Mouse (Mus musculus) kidney, adult 2 months (tissue): ENCODE results near the gene Adcy6. TPM values are rescaled to one million over a fixed set of nuclear protein-coding genes. Genes with fewer than 3 reads are reported as not detected.

Experiments
- DNase-seq: peaks from one replicate; pipeline ENCODE4 v3.0.0; 2021
- H3K27ac ChIP-seq: fragments of 200-500 bp; 2 replicates; pipeline ENCODE4 v1.5.1; 2012; ENCODE audit warnings: low read depth, low read length, control low read depth, inconsistent platforms; ENCODE audit not compliant: insufficient read depth
- H3K27me3 ChIP-seq: fragments of 200-500 bp; replicated peaks from 2 replicates; pipeline ENCODE4 v1.6.1; 2012; ENCODE audit warnings: mild to moderate bottlenecking, moderate library complexity, low read length, inconsistent platforms; ENCODE audit not compliant: control insufficient read depth, insufficient read depth
- H3K36me3 ChIP-seq: fragments of 200-500 bp; 2 replicates; pipeline ENCODE4 v1.6.1; 2012; ENCODE audit warnings: mild to moderate bottlenecking, moderate library complexity, low read length, inconsistent platforms; ENCODE audit not compliant: control insufficient read depth, insufficient read depth
- H3K4me1 ChIP-seq: fragments of 200-500 bp; 2 replicates; pipeline ENCODE4 v1.6.1; 2011; ENCODE audit warnings: low read length; ENCODE audit not compliant: control insufficient read depth, insufficient read depth
- H3K4me3 ChIP-seq: fragments of 200-500 bp; 2 replicates; pipeline ENCODE4 v1.5.1; 2011; ENCODE audit warnings: mild to moderate bottlenecking, low read depth, low read length, control low read depth; ENCODE audit not compliant: insufficient read depth
- CTCF ChIP-seq: fragments of 200-500 bp; conservative IDR thresholded peaks from 2 replicates; pipeline ENCODE4 v1.5.1; 2011; ENCODE audit warnings: low read depth, mild to moderate bottlenecking, control low read depth, low read length, moderate library complexity, mixed read lengths; ENCODE audit not compliant: insufficient read depth, insufficient read length
- POLR2A ChIP-seq: fragments of 200-500 bp; IDR thresholded peaks from one replicate; pipeline ENCODE4 v1.6.1; 2011; ENCODE audit warnings: low read depth, low read length, control low read depth
- WGBS: fragments of 180-500 bp; shearing (Covaris S2); methylation state at CpG from one replicate; pipeline ENCODE4 v1.1.7; 2018; 5-methylcytosine and 5-hydroxymethylcytosine counted together
- polyA plus RNA-seq: library from polyadenylated mRNA; depleted of rRNA; stranded (reverse); fragments of >200 nt; gene quantifications from 2 replicates; pipeline ENCODE4 v1.2.3, GENCODE M21; 2012

The Adcy6 gene
- polyA plus RNA-seq, 1 experiment = 98.7 TPM

DNA sequence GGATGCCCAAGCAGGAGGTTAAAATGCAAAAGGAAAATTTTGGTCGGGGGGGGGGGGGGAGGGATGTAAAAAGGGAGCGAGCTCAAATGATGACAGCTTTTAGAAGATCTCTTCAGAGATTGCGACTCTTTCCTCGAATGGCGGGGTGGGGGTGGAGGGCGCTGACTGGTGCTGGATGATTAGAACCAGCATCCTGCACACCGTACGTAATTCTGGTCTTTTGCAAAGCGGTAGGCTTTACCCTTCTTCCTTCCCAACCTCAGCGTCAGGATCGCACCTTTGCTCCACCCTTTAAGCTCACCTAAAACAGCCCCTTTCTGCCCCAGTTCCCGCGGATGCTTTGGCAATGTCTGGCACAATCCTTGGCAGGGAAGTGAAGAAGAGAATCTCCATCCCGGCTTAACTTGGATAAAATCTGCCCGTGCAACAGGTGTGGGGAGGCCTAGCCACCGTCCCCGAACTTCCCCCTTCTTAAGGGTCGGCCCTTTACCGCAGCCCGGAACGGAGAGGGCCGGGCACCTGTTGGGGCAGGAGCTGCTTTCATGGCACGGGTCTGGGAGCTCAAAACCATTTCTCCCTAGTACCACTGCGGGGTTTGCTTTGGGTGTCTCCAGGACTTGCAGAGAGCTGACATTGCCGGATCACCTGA, 24.1 kb upstream of the Adcy6 start:
- 6% methylated on average over 25 of the region's 25 CpGs for WGBS
- Histone ChIP-seq H3K4me3 (peak overlapping the region; percentile 66), H3K4me1 (no peaks in the 10 kb centered on the region), H3K27me3 (0 out of 2 replicates have a peak, but pooled peaks cover 2% of the 10 kb centered on the region), H3K27ac (no peak overlapping the region), H3K36me3 (no peaks in the 10 kb centered on the region)
- no peak for TF ChIP-seq POLR2A
- no peak for TF ChIP-seq CTCF
- DNase-seq = no peak

DNA sequence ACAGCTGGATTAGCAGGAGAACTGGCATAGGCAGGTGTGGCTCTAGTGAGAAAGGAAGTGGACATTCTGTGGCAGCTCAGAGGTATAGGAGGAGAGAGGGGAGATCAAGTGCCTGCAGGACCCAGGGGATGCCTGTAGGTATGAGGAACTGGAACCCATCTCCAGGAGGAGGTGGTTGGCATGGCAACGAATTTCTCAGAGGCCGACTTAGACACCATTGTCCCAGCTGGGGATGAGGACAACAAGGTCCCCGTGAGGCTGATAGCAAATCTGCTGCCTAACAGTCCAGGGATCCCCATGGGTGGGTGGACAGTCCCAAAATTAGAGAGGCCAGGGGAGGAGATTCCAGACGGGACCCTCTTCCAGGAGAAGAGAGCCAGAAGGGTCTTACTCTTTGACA, 23.0 kb upstream of the Adcy6 start:
- 0 out of 2 replicates have a peak, but pooled peaks cover 2% of the 10 kb centered on the region for H3K27me3 ChIP-seq
- no peak overlapping the region for H3K27ac ChIP-seq
- 16% methylated on average over 4 of the region's 4 CpGs for WGBS
- H3K4me3 ChIP-seq = no peak overlapping the region
- H3K4me1 ChIP-seq = no peaks in the 10 kb centered on the region
- TF ChIP-seq POLR2A = no peak
- TF ChIP-seq CTCF = no peak
- no peak for DNase-seq
- no peaks in the 10 kb centered on the region for H3K36me3 ChIP-seq

DNA sequence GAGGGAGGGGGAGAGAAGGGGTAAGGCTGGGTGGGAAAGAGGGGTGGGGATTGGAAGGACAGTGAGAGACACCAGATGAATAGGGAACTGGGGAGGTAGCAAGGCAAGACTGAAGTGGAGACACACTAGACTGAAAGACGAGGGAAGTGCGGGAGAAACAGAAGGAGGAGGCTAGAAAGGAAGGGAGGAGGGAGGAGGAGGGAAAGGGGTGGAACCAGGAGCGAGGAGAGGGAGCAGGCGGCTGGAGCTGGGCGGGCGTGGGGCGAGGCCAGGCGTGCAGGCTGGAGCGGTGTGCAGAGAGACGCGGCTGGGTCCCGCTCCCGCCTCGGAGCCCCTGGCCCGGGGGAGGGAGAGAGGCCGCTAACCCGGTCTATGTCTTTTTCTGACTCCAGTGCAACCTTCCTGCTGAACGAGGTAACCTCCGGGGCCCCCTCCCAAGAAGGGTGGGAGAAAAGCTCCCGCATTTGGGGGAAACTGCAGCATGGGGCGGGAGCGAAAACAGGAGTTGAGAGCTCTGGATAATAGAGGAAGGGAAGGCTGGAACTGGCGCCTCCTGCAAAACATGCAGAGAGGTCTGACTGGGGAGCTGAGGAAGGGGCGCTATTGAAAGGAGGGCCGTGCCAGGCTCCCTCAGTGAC, 22.4 kb upstream of the Adcy6 start:
- peak overlapping the region; percentile 27; the same call in 1 of the 2 replicates for H3K4me3 ChIP-seq
- peak; percentile 76 for DNase-seq
- TF ChIP-seq POLR2A = no peak
- no peak for TF ChIP-seq CTCF
- H3K36me3 ChIP-seq = no peaks in the 10 kb centered on the region
- no peaks in the 10 kb centered on the region for H3K4me1 ChIP-seq
- 2% methylated on average over 24 of the region's 25 CpGs for WGBS
- 0 out of 2 replicates have a peak, but pooled peaks cover 2% of the 10 kb centered on the region for H3K27me3 ChIP-seq
- no peak overlapping the region for H3K27ac ChIP-seq

DNA sequence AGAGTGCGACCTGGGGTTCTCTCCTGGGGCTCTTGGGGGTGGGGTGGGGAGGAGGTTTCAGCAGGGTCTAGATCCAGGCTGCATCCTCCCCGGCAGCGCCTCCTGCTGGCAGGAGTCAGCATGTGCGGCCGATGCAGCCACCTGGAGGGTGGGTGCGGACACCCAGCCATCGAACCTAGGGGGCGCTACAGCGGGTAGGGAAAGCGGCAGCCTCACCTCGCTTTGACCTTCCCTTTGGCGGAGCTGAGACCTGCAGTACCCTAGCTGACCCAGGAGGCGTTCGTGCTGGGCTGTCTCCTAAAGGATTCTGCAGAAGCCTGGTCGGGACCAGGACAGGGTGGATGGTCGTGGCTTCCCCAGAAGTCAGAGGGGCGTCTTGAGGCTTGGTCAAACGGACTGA, 21.6 kb upstream of the Adcy6 start:
- H3K27ac ChIP-seq = no peak overlapping the region
- 0 out of 2 replicates have a peak, but pooled peaks cover 2% of the 10 kb centered on the region for H3K27me3 ChIP-seq
- peak; percentile 62 for DNase-seq
- no peaks in the 10 kb centered on the region for H3K4me1 ChIP-seq
- no peaks in the 10 kb centered on the region for H3K36me3 ChIP-seq
- peak; percentile 74 for TF ChIP-seq CTCF
- TF ChIP-seq POLR2A = no peak
- under 1% methylated on average over 18 of the region's 18 CpGs for WGBS
- H3K4me3 ChIP-seq = peak overlapping the region; percentile 27; the same call in 1 of the 2 replicates

DNA sequence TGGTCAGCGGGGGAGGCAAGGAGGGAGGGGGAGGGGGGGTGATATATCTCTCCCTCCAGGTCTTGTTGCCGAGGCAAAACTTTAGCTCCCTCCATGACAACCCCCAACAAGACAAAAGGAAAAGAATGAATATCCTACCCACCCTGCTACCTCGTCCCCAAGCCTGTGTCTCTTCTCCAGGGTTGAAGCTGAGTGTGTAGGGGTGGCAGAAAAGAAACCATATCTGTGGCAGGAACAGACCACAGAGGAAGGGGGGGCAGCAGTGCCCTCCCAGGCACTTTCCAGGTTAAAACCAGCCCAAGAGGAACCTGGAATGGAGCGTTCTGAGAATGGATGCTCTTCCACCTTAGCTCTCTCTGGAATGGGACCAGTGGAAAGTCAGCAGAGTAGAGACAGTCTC, 20.7 kb upstream of the Adcy6 start, which contains the start of gene Cacnb3:
Gene Cacnb3, plus strand, starts transcription at position 301 of the 400 bp plus-strand sequence.
- 57% methylated on average over 4 of the region's 4 CpGs for WGBS
- TF ChIP-seq POLR2A = no peak
- TF ChIP-seq CTCF = no peak
- no peak for DNase-seq
- no peaks in the 10 kb centered on the region for H3K4me1 ChIP-seq
- H3K4me3 ChIP-seq = peak within 1 kb of the TSS; percentile 27; the same call in 1 of the 2 replicates
- H3K27me3 ChIP-seq = 0 out of 2 replicates have a peak, but pooled peaks cover under 1% of the 10 kb centered on the region
- no peak within 1 kb of the TSS for H3K27ac ChIP-seq
- no peaks in the 10 kb centered on the region for H3K36me3 ChIP-seq

DNA sequence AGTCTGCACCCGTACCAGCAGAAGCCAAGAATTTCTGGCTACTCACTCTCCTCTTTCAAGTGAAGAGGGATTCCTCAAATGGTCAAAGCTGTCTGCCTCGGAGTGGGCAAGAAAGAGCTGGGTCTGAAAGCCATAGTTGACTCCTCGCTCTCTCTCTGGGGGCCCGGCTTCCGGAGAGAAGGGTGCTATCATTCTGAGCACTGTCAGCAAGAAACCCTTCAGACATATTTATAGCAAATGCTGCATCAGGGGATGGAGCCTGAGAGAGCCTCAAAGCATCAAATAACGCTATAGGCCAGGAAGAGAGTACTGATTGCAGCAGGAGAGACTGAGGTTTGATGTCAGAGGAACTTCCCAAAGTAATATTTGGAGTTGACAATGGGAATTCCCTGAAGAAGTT, 19.6 kb upstream of the Adcy6 start:
- WGBS = 64% methylated on average over 6 of the region's 6 CpGs
- no peaks in the 10 kb centered on the region for H3K36me3 ChIP-seq
- no peak overlapping the region for H3K4me3 ChIP-seq
- no peaks in the 10 kb centered on the region for H3K27me3 ChIP-seq
- DNase-seq = no peak
- no peak for TF ChIP-seq CTCF
- no peak for TF ChIP-seq POLR2A
- no peak overlapping the region for H3K27ac ChIP-seq
- no peaks in the 10 kb centered on the region for H3K4me1 ChIP-seq

DNA sequence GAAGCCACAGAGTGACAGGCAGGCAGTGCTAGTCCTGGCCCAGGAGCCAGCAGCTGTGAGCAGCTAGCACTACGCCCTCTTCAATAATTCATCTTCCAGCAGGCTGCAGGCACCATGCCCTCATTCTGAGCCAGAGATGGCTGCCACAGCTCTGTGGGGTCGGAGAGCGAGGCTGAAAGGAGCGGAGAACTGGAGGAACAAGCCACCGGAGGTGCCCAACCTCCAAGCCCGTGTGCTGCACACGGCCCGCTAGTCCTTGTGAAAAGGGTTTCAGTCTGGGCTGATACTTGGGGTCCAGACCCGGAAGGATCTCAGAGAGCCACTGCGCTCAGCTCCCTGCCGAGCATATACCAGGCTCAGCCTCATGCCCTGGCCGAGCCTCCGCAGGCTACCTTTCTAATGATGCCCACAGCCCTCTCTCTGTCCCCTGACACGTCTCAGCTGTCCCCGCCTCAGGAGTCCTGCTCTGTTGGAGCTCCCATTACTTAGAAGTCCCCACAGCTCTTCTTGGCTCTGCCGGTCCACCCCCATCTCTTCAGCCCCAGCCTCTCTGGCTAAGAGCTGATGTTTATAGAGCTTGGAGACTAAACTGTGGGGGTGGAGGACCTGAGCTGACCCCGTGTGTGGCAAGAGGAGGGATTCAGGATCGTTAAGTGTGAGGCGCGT, 18.8 kb upstream of the Adcy6 start:
- H3K36me3 ChIP-seq = no peaks in the 10 kb centered on the region
- H3K4me1 ChIP-seq = no peaks in the 10 kb centered on the region
- TF ChIP-seq CTCF = no peak
- TF ChIP-seq POLR2A = no peak
- DNase-seq = no peak
- H3K27me3 ChIP-seq = no peaks in the 10 kb centered on the region
- no peak overlapping the region for H3K27ac ChIP-seq
- WGBS = 30% methylated on average over 20 of the region's 20 CpGs
- H3K4me3 ChIP-seq = no peak overlapping the region
